Mouse (Mus musculus) liver, embryonic 13.5 days (tissue): ENCODE data around the gene Dlg4. TPM values are rescaled to one million over a fixed set of nuclear protein-coding genes. Genes with fewer than 3 reads are reported as not detected.
"Not testable (repeated sequence)": the region's sequence is repeated elsewhere in the genome, so short reads cannot be mapped to it uniquely, and the experiment has no call there.

Experiments
- ATAC-seq: fragments of 200-750 bp; cut with Nextera tagmentation; 2 replicates; pipeline ENCODE4 v1.8.0; 2017; ENCODE audit warnings: low read depth, mild to moderate bottlenecking, moderate number of reproducible peaks, moderate library complexity
- DNase-seq: peaks from one replicate; pipeline ENCODE4 v3.0.0; 2022
- H3K27ac ChIP-seq: fragments of 300-500 bp; sonication (generic); 2 replicates; pipeline ENCODE4 v1.5.1; 2015; ENCODE audit warnings: moderate library complexity, mild to moderate bottlenecking, inconsistent platforms
- H3K27me3 ChIP-seq: fragments of 300-500 bp; sonication (generic); 2 replicates; pipeline ENCODE4 v1.6.1; 2015; ENCODE audit warnings: mild to moderate bottlenecking, inconsistent platforms
- H3K36me3 ChIP-seq: fragments of 300-500 bp; sonication (generic); 2 replicates; pipeline ENCODE4 v1.6.1; 2015; ENCODE audit warnings: mild to moderate bottlenecking, inconsistent platforms
- H3K4me1 ChIP-seq: fragments of 300-500 bp; sonication (generic); replicated peaks from 2 replicates; pipeline ENCODE4 v1.6.1; 2015; ENCODE audit warnings: inconsistent platforms
- H3K4me2 ChIP-seq: fragments of 300-500 bp; sonication (generic); 2 replicates; pipeline ENCODE4 v1.6.1; 2015; ENCODE audit warnings: inconsistent platforms, mild to moderate bottlenecking, moderate library complexity
- H3K4me3 ChIP-seq: fragments of 300-500 bp; sonication (generic); replicated peaks from 2 replicates; pipeline ENCODE4 v1.5.1; 2015; ENCODE audit warnings: mild to moderate bottlenecking, inconsistent platforms
- H3K9ac ChIP-seq: fragments of 300-500 bp; sonication (generic); 2 replicates; pipeline ENCODE4 v1.6.1; 2015; ENCODE audit warnings: mild to moderate bottlenecking, inconsistent platforms
- H3K9me3 ChIP-seq: fragments of 300-500 bp; sonication (generic); replicated peaks from 2 replicates; pipeline ENCODE4 v1.6.1; 2016; ENCODE audit warnings: inconsistent platforms
- WGBS: fragments of 180-500 bp; shearing (Covaris S2); methylation state at CpG from one replicate; pipeline ENCODE4 v1.1.7; 2015; ENCODE audit not compliant: insufficient replicate concordance; 5-methylcytosine and 5-hydroxymethylcytosine counted together
- polyA plus RNA-seq: library from polyadenylated mRNA; unstranded; fragments of >200 nt; fragmentation: Nextera tagmentation; extraction: Ambion mirVana; gene quantifications from 2 replicates; pipeline ENCODE4 v1.2.1, GENCODE M21; 2015

The Dlg4 gene
- polyA plus RNA-seq, 1 experiment from 2014 or later: 1.2 TPM

- ATAC-seq: peak; percentile 43
- Histone ChIP-seq H3K36me3 (no peaks in the 10 kb centered on the region), H3K27ac (no peak within 1 kb of the TSS), H3K4me1 (peaks cover 11% of the 10 kb centered on the region), H3K4me3 (no peak within 1 kb of the TSS), H3K4me2 (no peak within 1 kb of the TSS), H3K27me3 (no peaks in the 10 kb centered on the region), H3K9me3 (no peaks in the 10 kb centered on the region), H3K9ac (no peak within 1 kb of the TSS)
- 69% methylated on average over 10 of the region's 10 CpGs for WGBS
- DNase-seq: no peak
These were observed 37.3 kb downstream of the Dlg4 start, which contains the start of gene Asgr1 for GRCm38 (mm10) chr11:70053898-70054570. Asgr1 (plus strand) TSS chr11:70054085.

GRCm38 (mm10) chr11:70055618-70056214 lies 39.0 kb downstream of the Dlg4 start:
- Histone ChIP-seq H3K9me3 (no peaks in the 10 kb centered on the region), H3K4me1 (peaks cover 11% of the 10 kb centered on the region), H3K27me3 (no peaks in the 10 kb centered on the region), H3K27ac (no peak overlapping the region), H3K9ac (no peak overlapping the region), H3K4me3 (no peak overlapping the region), H3K4me2 (peak overlapping the region; percentile 34), H3K36me3 (no peaks in the 10 kb centered on the region)
- DNase-seq (peak; percentile 61), ATAC-seq (peak; percentile 37)
- WGBS: 27% methylated on average over 17 of the region's 18 CpGs

GRCm38 (mm10) chr11:70057805-70058204 lies 41.1 kb downstream of the Dlg4 start:
- no peak for DNase-seq
- no peaks in the 10 kb centered on the region for H3K9me3 ChIP-seq
- peaks cover 11% of the 10 kb centered on the region for H3K4me1 ChIP-seq
- H3K4me2 ChIP-seq: no peak overlapping the region
- H3K9ac ChIP-seq: no peak overlapping the region
- no peak overlapping the region for H3K27ac ChIP-seq
- H3K36me3 ChIP-seq: no peaks in the 10 kb centered on the region
- 81% methylated on average over 9 of the region's 9 CpGs for WGBS
- no peaks in the 10 kb centered on the region for H3K27me3 ChIP-seq
- no peak overlapping the region for H3K4me3 ChIP-seq
- no peak for ATAC-seq

GRCm38 (mm10) chr11:70059930-70060329 lies 43.2 kb downstream of the Dlg4 start:
- Histone ChIP-seq H3K36me3 (no peaks in the 10 kb centered on the region), H3K4me3 (no peak overlapping the region), H3K4me1 (peaks cover 6% of the 10 kb centered on the region), H3K27ac (no peak overlapping the region), H3K9me3 (no peaks in the 10 kb centered on the region), H3K4me2 (no peak overlapping the region), H3K9ac (no peak overlapping the region), H3K27me3 (no peaks in the 10 kb centered on the region)
- WGBS: 44% methylated on average over 6 of the region's 6 CpGs
- DNase-seq: no peak
- ATAC-seq: no peak

GRCm38 (mm10) chr11:70063053-70063452 lies 46.3 kb downstream of the Dlg4 start:
- WGBS: 49% methylated on average over 3 of the region's 3 CpGs

GRCm38 (mm10) chr11:70066701-70067100 lies 50.0 kb downstream of the Dlg4 start:
- no peaks in the 10 kb centered on the region for H3K9me3 ChIP-seq
- WGBS: 50% methylated on average over 4 of the region's 4 CpGs
- no peak overlapping the region for H3K4me3 ChIP-seq
- H3K4me2 ChIP-seq: no peak overlapping the region
- no peak for DNase-seq
- 0 out of 2 replicates have a peak, but pooled peaks cover 2% of the 10 kb centered on the region for H3K4me1 ChIP-seq
- H3K27ac ChIP-seq: no peak overlapping the region
- no peak overlapping the region for H3K9ac ChIP-seq
- H3K27me3 ChIP-seq: no peaks in the 10 kb centered on the region
- no peak for ATAC-seq
- H3K36me3 ChIP-seq: no peaks in the 10 kb centered on the region

More at GRCm38 (mm10) chr11:70063053-70063452, 46.3 kb downstream of the Dlg4 start:
- Histone ChIP-seq H3K27ac (no peak overlapping the region), H3K27me3 (no peaks in the 10 kb centered on the region), H3K4me3 (no peak overlapping the region), H3K4me1 (0 out of 2 replicates have a peak, but pooled peaks cover 2% of the 10 kb centered on the region), H3K36me3 (no peaks in the 10 kb centered on the region), H3K4me2 (no peak overlapping the region), H3K9me3 (no peaks in the 10 kb centered on the region), H3K9ac (no peak overlapping the region)
- ATAC-seq: no peak
- DNase-seq: no peak

GRCm38 (mm10) chr11:70068245-70068644 lies 51.5 kb downstream of the Dlg4 start:
- ATAC-seq (no peak), DNase-seq (no peak)
- H3K4me1 ChIP-seq: 0 out of 2 replicates have a peak, but pooled peaks cover 2% of the 10 kb centered on the region
- H3K27me3 ChIP-seq: no peaks in the 10 kb centered on the region
- no peak overlapping the region for H3K4me2 ChIP-seq
- no peaks in the 10 kb centered on the region for H3K9me3 ChIP-seq
- no peak overlapping the region for H3K27ac ChIP-seq
- no peaks in the 10 kb centered on the region for H3K36me3 ChIP-seq
- H3K9ac ChIP-seq: no peak overlapping the region
- no peak overlapping the region for H3K4me3 ChIP-seq
- 55% methylated on average over 3 of the region's 3 CpGs for WGBS

- ATAC-seq: no peak
- DNase-seq: no peak
- H3K4me3 ChIP-seq: no peak overlapping the region
- no peaks in the 10 kb centered on the region for H3K9me3 ChIP-seq
- no peak overlapping the region for H3K27ac ChIP-seq
- no peak overlapping the region for H3K9ac ChIP-seq
- 66% methylated on average over 6 of the region's 6 CpGs for WGBS
- peaks cover 9% of the 10 kb centered on the region for H3K4me1 ChIP-seq
- H3K27me3 ChIP-seq: no peaks in the 10 kb centered on the region
- no peak overlapping the region for H3K4me2 ChIP-seq
- no peaks in the 10 kb centered on the region for H3K36me3 ChIP-seq
These were observed 53.3 kb downstream of the Dlg4 start for GRCm38 (mm10) chr11:70070057-70070456.

- not testable (repeated sequence) for H3K9me3 ChIP-seq, DNase-seq, H3K9ac ChIP-seq, H3K4me3 ChIP-seq, ATAC-seq, H3K27ac ChIP-seq, H3K4me2 ChIP-seq, H3K27me3 ChIP-seq, H3K36me3 ChIP-seq
- peaks cover 15% of the 10 kb centered on the region for H3K4me1 ChIP-seq
- 41% methylated on average over 3 of the region's 3 CpGs for WGBS
These were observed 53.9 kb downstream of the Dlg4 start for GRCm38 (mm10) chr11:70070603-70071002.

GRCm38 (mm10) chr11:70074379-70075071 lies 57.8 kb downstream of the Dlg4 start:
- Histone ChIP-seq H3K36me3 (no peaks in the 10 kb centered on the region), H3K27me3 (0 out of 2 replicates have a peak, but pooled peaks cover 5% of the 10 kb centered on the region), H3K27ac (peak overlapping the region; percentile 91), H3K4me1 (peaks cover 34% of the 10 kb centered on the region), H3K4me3 (0 out of 2 replicates have a peak overlapping the region, but pooled peaks have one; percentile 7), H3K4me2 (peak overlapping the region; percentile 45), H3K9me3 (no peaks in the 10 kb centered on the region), H3K9ac (peak overlapping the region; percentile 33)
- ATAC-seq: 0 out of 2 replicates have a peak, but pooled peaks have one; percentile 17
- WGBS: 34% methylated on average over 17 of the region's 17 CpGs
- DNase-seq: peak; percentile 63

- peak overlapping the region; percentile 91 for H3K27ac ChIP-seq
- 0 out of 2 replicates have a peak, but pooled peaks cover 5% of the 10 kb centered on the region for H3K27me3 ChIP-seq
- peak overlapping the region; percentile 7; the same call in 1 of the 2 replicates for H3K4me3 ChIP-seq
- H3K4me1 ChIP-seq: peaks cover 40% of the 10 kb centered on the region
- DNase-seq (peak; percentile 76), ATAC-seq (peak; percentile 86)
- 55% methylated on average over 6 of the region's 6 CpGs for WGBS
- H3K9me3 ChIP-seq: no peaks in the 10 kb centered on the region
- H3K9ac ChIP-seq: peak overlapping the region; percentile 33; the same call in 1 of the 2 replicates
- no peaks in the 10 kb centered on the region for H3K36me3 ChIP-seq
- H3K4me2 ChIP-seq: peak overlapping the region; percentile 45
These were observed 58.8 kb downstream of the Dlg4 start for GRCm38 (mm10) chr11:70075581-70075980.
